Mouse (Mus musculus): ENCODE results near the gene Olfr1145. TPM values are rescaled to one million over a fixed set of nuclear protein-coding genes. Genes with fewer than 3 reads are reported as not detected.

Olfr1145 gene
- not detected in 2 replicates for polyA plus RNA-seq (2016; fragmentation: Nextera tagmentation; extraction: Ambion mirVana)

DNA sequence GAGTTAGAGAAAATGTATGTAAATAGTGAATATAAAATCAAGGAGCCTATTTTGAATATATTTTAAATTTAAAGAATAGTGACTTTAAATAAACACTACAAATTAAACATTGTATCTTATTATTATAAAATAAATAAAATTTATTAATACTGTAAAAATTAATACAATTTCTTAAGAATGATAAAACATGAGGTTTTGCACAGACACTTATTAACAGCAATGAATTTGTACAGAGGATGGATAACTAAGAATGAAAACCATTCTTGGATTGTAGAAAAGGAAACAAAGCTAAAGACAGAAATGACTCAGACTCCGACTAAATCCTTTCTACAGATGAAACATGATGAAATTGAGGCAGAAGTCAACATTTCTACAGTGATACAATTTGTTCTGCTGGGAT lies at the start of gene Olfr1145:
Gene Olfr1145 (plus strand): TSS at position 301 of the 400 bp plus-strand sequence.
- DNase-seq (ENCODE audit: low spot score) = no peak
- H3K36me3 ChIP-seq = no peaks in the 10 kb centered on the region
- no peaks in the 10 kb centered on the region for H3K4me1 ChIP-seq
- no peaks in the 10 kb centered on the region for H3K9me3 ChIP-seq
- 79% methylated on average over 1 of the region's 1 CpGs for WGBS
- H3K4me3 ChIP-seq = no peak within 1 kb of the TSS
- H3K27ac ChIP-seq = no peak within 1 kb of the TSS
- H3K27me3 ChIP-seq (ENCODE audit: insufficient read depth, poor library complexity, severe bottlenecking) = no peaks in the 10 kb centered on the region

DNA sequence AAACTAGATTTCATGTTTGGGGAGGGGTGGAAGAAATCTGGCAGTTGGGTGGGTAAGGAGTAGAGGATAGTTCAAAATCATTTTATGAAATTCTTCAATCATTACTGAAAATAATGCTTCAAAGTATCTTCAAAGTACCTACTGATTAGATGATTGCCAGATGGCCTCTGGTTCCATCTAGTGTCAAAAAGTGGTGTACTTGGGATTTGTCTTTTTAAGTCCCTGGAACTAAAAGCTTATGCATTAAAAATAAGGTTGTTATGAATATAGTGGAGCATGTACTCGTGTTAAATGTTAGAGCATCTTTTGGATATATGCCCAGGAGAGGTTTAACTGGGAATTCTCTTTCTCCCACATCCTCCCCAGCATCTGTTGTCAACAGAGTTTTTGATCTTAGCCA lies 33.5 kb upstream of the Olfr1145 start:
- no peaks in the 10 kb centered on the region for H3K9me3 ChIP-seq
- no peak overlapping the region for H3K4me3 ChIP-seq
- DNase-seq (ENCODE audit: low spot score) = no peak
- no peaks in the 10 kb centered on the region for H3K27me3 ChIP-seq (ENCODE audit: insufficient read depth, poor library complexity, severe bottlenecking)
- WGBS = 58% methylated on average over 1 of the region's 1 CpGs
- H3K27ac ChIP-seq = no peak overlapping the region
- no peaks in the 10 kb centered on the region for H3K36me3 ChIP-seq
- no peaks in the 10 kb centered on the region for H3K4me1 ChIP-seq

DNA sequence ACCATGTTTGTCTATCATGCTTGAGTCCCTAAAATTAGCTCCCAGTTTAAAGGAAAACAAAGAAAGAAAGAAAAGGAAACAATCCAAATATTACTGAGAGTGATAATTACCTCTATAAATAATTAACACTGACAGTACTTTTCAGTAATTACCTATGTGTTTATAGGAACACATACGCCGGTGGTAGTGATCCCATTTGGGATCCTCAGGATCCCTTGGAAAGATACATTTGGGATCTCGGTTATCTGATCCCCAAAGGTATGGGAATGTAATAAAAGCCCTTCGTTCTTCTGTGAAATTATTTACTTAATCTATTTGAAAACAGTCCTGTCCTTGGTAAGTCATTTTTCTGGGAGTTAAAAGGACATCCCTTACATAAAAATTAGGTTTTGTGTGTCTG lies 30.4 kb upstream of the Olfr1145 start, which contains the start of gene Olfr152:
Gene Olfr152 (plus strand): TSS at position 301 of the 400 bp plus-strand sequence.
- no peak for DNase-seq (ENCODE audit: low spot score)
- WGBS = 85% methylated on average over 4 of the region's 4 CpGs
- Histone ChIP-seq H3K9me3 (no peaks in the 10 kb centered on the region), H3K27ac (no peak within 1 kb of the TSS), H3K27me3 (ENCODE audit: insufficient read depth, poor library complexity, severe bottlenecking) (no peaks in the 10 kb centered on the region), H3K4me1 (no peaks in the 10 kb centered on the region), H3K36me3 (no peaks in the 10 kb centered on the region), H3K4me3 (no peak within 1 kb of the TSS)

DNA sequence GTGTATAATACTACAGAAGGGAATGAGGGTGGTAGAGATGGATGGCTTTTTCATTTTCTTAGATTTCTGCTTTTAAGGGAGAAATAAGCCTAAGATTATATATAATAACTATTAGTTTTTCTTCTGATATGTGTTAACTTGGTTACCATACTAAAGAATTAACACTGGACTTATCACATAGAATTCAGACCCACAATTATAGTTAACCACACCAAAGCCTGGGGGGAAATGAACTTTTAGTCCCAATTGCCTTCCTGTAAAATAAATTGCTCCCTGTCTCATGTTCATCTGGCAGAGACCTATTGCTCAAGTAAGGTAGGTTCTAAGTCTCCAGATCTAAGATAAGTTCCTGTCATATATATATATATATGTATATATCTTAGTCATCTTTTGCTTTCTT lies 9.3 kb upstream of the Olfr1145 start, which contains the start of gene Olfr1143:
Gene Olfr1143 (plus strand): TSS at position 301 of the 400 bp plus-strand sequence.
- H3K27me3 ChIP-seq (ENCODE audit: insufficient read depth, poor library complexity, severe bottlenecking) = no peaks in the 10 kb centered on the region
- no peaks in the 10 kb centered on the region for H3K4me1 ChIP-seq
- no peak for DNase-seq (ENCODE audit: low spot score)
- H3K9me3 ChIP-seq = no peaks in the 10 kb centered on the region
- H3K36me3 ChIP-seq = no peaks in the 10 kb centered on the region
- no peak within 1 kb of the TSS for H3K4me3 ChIP-seq
- H3K27ac ChIP-seq = no peak within 1 kb of the TSS

DNA sequence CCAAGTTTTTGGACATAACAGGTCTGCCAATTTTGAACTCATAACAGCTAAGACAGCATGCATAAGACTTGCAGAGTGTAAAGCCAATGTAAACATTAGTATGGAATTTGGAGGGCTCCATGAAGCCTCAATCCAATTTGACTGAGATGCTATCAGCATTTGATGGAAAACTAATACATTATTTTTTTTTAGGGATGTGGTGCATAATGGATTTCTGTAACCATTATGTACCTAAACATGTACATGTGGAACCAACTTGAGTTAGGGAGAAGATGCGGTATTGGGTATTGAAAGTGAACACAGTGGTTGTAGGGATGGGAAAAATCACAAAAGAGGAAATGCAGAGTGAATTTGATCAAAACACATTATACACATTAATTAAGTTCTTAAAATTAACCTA lies 20.6 kb downstream of the Olfr1145 start, which contains the start of gene Olfr1148:
Gene Olfr1148 (plus strand): TSS at position 301 of the 400 bp plus-strand sequence.
- Histone ChIP-seq H3K4me3 (no peak within 1 kb of the TSS), H3K9me3 (no peaks in the 10 kb centered on the region), H3K27me3 (ENCODE audit: insufficient read depth, poor library complexity, severe bottlenecking) (no peaks in the 10 kb centered on the region), H3K36me3 (no peaks in the 10 kb centered on the region), H3K4me1 (no peaks in the 10 kb centered on the region), H3K27ac (no peak within 1 kb of the TSS)
- 78% methylated on average over 1 of the region's 1 CpGs for WGBS
- DNase-seq (ENCODE audit: low spot score) = no peak

DNA sequence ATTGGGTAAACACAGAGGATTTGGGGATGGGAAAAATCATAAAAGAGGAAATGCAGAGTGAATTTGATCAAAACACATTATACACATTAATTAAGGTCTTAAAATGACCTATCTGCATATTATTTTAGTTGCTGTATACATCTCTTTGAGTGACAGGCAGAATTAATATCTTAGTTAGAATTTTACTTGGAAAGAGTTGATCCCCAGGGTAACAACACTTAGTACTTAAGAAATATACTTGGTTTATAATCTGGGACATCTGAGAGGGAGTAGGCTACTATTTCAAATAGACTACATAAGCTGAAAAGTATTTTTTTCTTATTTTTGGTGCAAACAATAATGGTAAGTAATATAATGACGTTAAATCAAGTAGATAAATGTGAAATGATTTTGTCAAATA lies 34.1 kb downstream of the Olfr1145 start, which contains the start of gene Olfr1150-ps1:
Gene Olfr1150-ps1 (plus strand): TSS at position 301 of the 400 bp plus-strand sequence.
- Histone ChIP-seq H3K4me3 (no peak within 1 kb of the TSS), H3K4me1 (no peaks in the 10 kb centered on the region), H3K27me3 (ENCODE audit: insufficient read depth, poor library complexity, severe bottlenecking) (no peaks in the 10 kb centered on the region), H3K9me3 (no peaks in the 10 kb centered on the region), H3K27ac (no peak within 1 kb of the TSS), H3K36me3 (no peaks in the 10 kb centered on the region)
- no peak for DNase-seq (ENCODE audit: low spot score)
- 83% methylated on average over 1 of the region's 1 CpGs for WGBS

DNA sequence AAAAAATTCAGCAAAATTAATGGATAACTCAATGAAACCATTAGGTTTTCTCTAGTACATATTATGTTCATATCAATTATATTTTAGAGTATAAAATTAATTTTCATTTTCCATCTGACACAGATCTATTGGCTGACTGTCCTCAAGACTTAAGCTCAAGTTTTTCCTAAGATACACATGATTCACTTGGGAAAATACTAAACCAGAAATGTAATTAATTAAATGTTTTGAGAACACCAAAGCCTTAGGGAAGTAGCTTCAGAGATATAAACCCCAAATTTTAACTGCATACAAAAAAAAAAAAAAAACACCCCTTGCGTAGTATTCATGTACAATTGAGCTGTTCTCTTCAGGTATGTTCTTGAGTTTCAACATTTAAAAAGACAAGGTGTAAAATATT lies 45.9 kb downstream of the Olfr1145 start, which contains the start of gene Olfr1151:
Gene Olfr1151 (plus strand): TSS at position 301 of the 400 bp plus-strand sequence.
- 78% methylated on average over 1 of the region's 1 CpGs for WGBS
- H3K9me3 ChIP-seq = no peaks in the 10 kb centered on the region
- H3K27ac ChIP-seq = no peak within 1 kb of the TSS
- no peaks in the 10 kb centered on the region for H3K27me3 ChIP-seq (ENCODE audit: insufficient read depth, poor library complexity, severe bottlenecking)
- H3K4me3 ChIP-seq = no peak within 1 kb of the TSS
- no peaks in the 10 kb centered on the region for H3K36me3 ChIP-seq
- DNase-seq (ENCODE audit: low spot score) = no peak
- no peaks in the 10 kb centered on the region for H3K4me1 ChIP-seq

Other genes starting within 250 kb of the Olfr1145 start
- gene Olfr1129, start 235.9 kb upstream of the Olfr1145 start, polyA plus RNA-seq (2016; fragmentation: Nextera tagmentation; extraction: Ambion mirVana) = not detected in 2 replicates
- gene Olfr1130, start 203.6 kb upstream of the Olfr1145 start, polyA plus RNA-seq (2016; fragmentation: Nextera tagmentation; extraction: Ambion mirVana) = not detected in 2 replicates
- gene Olfr1131, start 182.7 kb upstream of the Olfr1145 start, polyA plus RNA-seq (2016; fragmentation: Nextera tagmentation; extraction: Ambion mirVana) = not detected in 2 replicates
- not detected in 2 replicates for gene Olfr1132, start 172.3 kb upstream of the Olfr1145 start, polyA plus RNA-seq (2016; fragmentation: Nextera tagmentation; extraction: Ambion mirVana)
- not detected in 2 replicates for gene Olfr1133, start 162.4 kb upstream of the Olfr1145 start, polyA plus RNA-seq (2016; fragmentation: Nextera tagmentation; extraction: Ambion mirVana)
- gene Olfr1134, start 151.4 kb upstream of the Olfr1145 start, polyA plus RNA-seq (2016; fragmentation: Nextera tagmentation; extraction: Ambion mirVana) = not detected in 2 replicates
- not detected in 2 replicates for gene Olfr1135, start 136.2 kb upstream of the Olfr1145 start, polyA plus RNA-seq (2016; fragmentation: Nextera tagmentation; extraction: Ambion mirVana)
- gene Olfr1136, start 115.9 kb upstream of the Olfr1145 start, polyA plus RNA-seq (2016; fragmentation: Nextera tagmentation; extraction: Ambion mirVana) = not detected in 2 replicates
- gene Olfr1137, start 96.6 kb upstream of the Olfr1145 start, polyA plus RNA-seq (2016; fragmentation: Nextera tagmentation; extraction: Ambion mirVana) = not detected in 2 replicates
- not detected in 2 replicates for gene Olfr1138, start 69.8 kb upstream of the Olfr1145 start, polyA plus RNA-seq (2016; fragmentation: Nextera tagmentation; extraction: Ambion mirVana)
- gene Olfr1140, start 66.1 kb upstream of the Olfr1145 start, polyA plus RNA-seq (2016; fragmentation: Nextera tagmentation; extraction: Ambion mirVana) = not detected in 2 replicates
- not detected in 2 replicates for gene Olfr1141, start 55.8 kb upstream of the Olfr1145 start, polyA plus RNA-seq (2016; fragmentation: Nextera tagmentation; extraction: Ambion mirVana)
- gene Olfr152, start 30.3 kb upstream of the Olfr1145 start, polyA plus RNA-seq (2016; fragmentation: Nextera tagmentation; extraction: Ambion mirVana) = not detected in 2 replicates
- not detected in 2 replicates for gene Olfr1143, start 9.2 kb upstream of the Olfr1145 start, polyA plus RNA-seq (2016; fragmentation: Nextera tagmentation; extraction: Ambion mirVana)
- gene Olfr1148, start 20.7 kb downstream of the Olfr1145 start, polyA plus RNA-seq (2016; fragmentation: Nextera tagmentation; extraction: Ambion mirVana) = not detected in 2 replicates
- not detected in 2 replicates for gene Olfr1150-ps1, start 34.2 kb downstream of the Olfr1145 start, polyA plus RNA-seq (2016; fragmentation: Nextera tagmentation; extraction: Ambion mirVana)
- gene Olfr1151, start 46.0 kb downstream of the Olfr1145 start, polyA plus RNA-seq (2016; fragmentation: Nextera tagmentation; extraction: Ambion mirVana) = not detected in 2 replicates
- not detected in 2 replicates for gene Olfr1152, start 56.7 kb downstream of the Olfr1145 start, polyA plus RNA-seq (2016; fragmentation: Nextera tagmentation; extraction: Ambion mirVana)
- gene Olfr1153, start 85.1 kb downstream of the Olfr1145 start, polyA plus RNA-seq (2016; fragmentation: Nextera tagmentation; extraction: Ambion mirVana) = not detected in 2 replicates
- not detected in 2 replicates for gene Olfr1154, start 95.3 kb downstream of the Olfr1145 start, polyA plus RNA-seq (2016; fragmentation: Nextera tagmentation; extraction: Ambion mirVana)
- not detected in 2 replicates for gene Olfr1155, start 135.3 kb downstream of the Olfr1145 start, polyA plus RNA-seq (2016; fragmentation: Nextera tagmentation; extraction: Ambion mirVana)
- gene Olfr1156, start 143.3 kb downstream of the Olfr1145 start, polyA plus RNA-seq (2016; fragmentation: Nextera tagmentation; extraction: Ambion mirVana) = not detected in 2 replicates
- gene Olfr1157, start 158.5 kb downstream of the Olfr1145 start, polyA plus RNA-seq (2016; fragmentation: Nextera tagmentation; extraction: Ambion mirVana) = not detected in 2 replicates
- gene Olfr74, start 164.8 kb downstream of the Olfr1145 start, polyA plus RNA-seq (2016; fragmentation: Nextera tagmentation; extraction: Ambion mirVana) = not detected in 2 replicates
- gene Olfr1158, start 180.3 kb downstream of the Olfr1145 start, polyA plus RNA-seq (2016; fragmentation: Nextera tagmentation; extraction: Ambion mirVana) = not detected in 2 replicates
- not detected in 2 replicates for gene Olfr1160, start 198.4 kb downstream of the Olfr1145 start, polyA plus RNA-seq (2016; fragmentation: Nextera tagmentation; extraction: Ambion mirVana)
- not detected in 2 replicates for gene Olfr1161, start 213.0 kb downstream of the Olfr1145 start, polyA plus RNA-seq (2016; fragmentation: Nextera tagmentation; extraction: Ambion mirVana)
- gene Olfr73, start 227.9 kb downstream of the Olfr1145 start, polyA plus RNA-seq (2016; fragmentation: Nextera tagmentation; extraction: Ambion mirVana) = not detected in 2 replicates
- not detected in 2 replicates for gene Olfr1162, start 241.3 kb downstream of the Olfr1145 start, polyA plus RNA-seq (2016; fragmentation: Nextera tagmentation; extraction: Ambion mirVana)

Data from heart, embryonic 10.5 days (tissue).